Mouse (Mus musculus) neural tube, embryonic 15.5 days (tissue): ENCODE measurements at regions not wholly inside any gene's neighbourhood (a gene's known extent, or its start where the extent isn't known, plus 50 kb on each side); places are given as distances from the start of the nearest gene placed in this dataset.

Source experiments
- ATAC-seq: fragments of 200-750 bp; cut with Nextera tagmentation; 2 replicates; pipeline ENCODE4 v1.8.0; 2017; ENCODE audit warnings: mild to moderate bottlenecking, moderate TSS enrichment, moderate library complexity; ENCODE audit not compliant: low FRiP score
- H3K27ac ChIP-seq: fragments of 300-500 bp; sonication (generic); replicated peaks from 2 replicates; pipeline ENCODE4 v1.5.1; 2015; ENCODE audit warnings: mild to moderate bottlenecking, inconsistent platforms
- H3K27me3 ChIP-seq: fragments of 300-500 bp; sonication (generic); replicated peaks from 2 replicates; pipeline ENCODE4 v1.6.1; 2015; ENCODE audit warnings: inconsistent platforms
- H3K36me3 ChIP-seq: fragments of 300-500 bp; sonication (generic); 2 replicates; pipeline ENCODE4 v1.6.1; 2015; ENCODE audit warnings: inconsistent platforms
- H3K4me1 ChIP-seq: fragments of 300-500 bp; sonication (generic); 2 replicates; pipeline ENCODE4 v1.6.1; 2015; ENCODE audit warnings: inconsistent platforms
- H3K4me2 ChIP-seq: fragments of 300-500 bp; sonication (generic); 2 replicates; pipeline ENCODE4 v1.6.1; 2015; ENCODE audit warnings: inconsistent platforms, mild to moderate bottlenecking, moderate library complexity
- H3K4me3 ChIP-seq: fragments of 300-500 bp; sonication (generic); replicated peaks from 2 replicates; pipeline ENCODE4 v1.5.1; 2015; ENCODE audit warnings: mild to moderate bottlenecking, inconsistent platforms
- H3K9ac ChIP-seq: fragments of 300-500 bp; sonication (generic); replicated peaks from 2 replicates; pipeline ENCODE4 v1.6.1; 2015; ENCODE audit warnings: mild to moderate bottlenecking, inconsistent platforms
- H3K9me3 ChIP-seq: fragments of 300-500 bp; sonication (generic); replicated peaks from 2 replicates; pipeline ENCODE4 v1.6.1; 2016; ENCODE audit warnings: inconsistent platforms
- WGBS: fragments of 180-500 bp; shearing (Covaris S2); methylation state at CpG from one replicate; pipeline ENCODE4 v1.1.7; 2015; ENCODE audit warnings: mixed read lengths; 5-methylcytosine and 5-hydroxymethylcytosine counted together

DNA sequence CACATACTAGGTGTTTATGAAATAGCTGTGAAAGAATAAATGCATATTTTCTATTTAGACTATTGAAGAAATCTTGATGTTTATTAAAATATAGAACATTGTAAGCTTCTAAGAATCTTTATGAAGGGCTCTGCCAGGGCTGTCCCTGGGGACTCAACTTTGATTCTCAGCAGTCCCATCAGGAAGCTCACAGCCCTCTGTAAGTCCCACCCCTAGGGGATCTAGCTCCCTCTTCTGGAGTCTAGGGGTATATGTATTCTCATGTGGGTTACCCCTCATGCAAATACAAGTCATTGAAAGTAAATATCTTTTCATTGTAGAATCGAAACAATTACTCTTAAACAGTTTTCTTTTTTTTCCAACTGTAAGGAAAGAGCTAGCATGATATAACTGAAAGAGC lies 521.6 kb downstream of the Nfib start:
- no peak overlapping the region for H3K9ac ChIP-seq
- H3K27me3 ChIP-seq: no peaks in the 10 kb centered on the region
- no peak overlapping the region for H3K27ac ChIP-seq
- H3K4me2 ChIP-seq: no peak overlapping the region
- no peaks in the 10 kb centered on the region for H3K36me3 ChIP-seq
- WGBS: 95% methylated on average over 1 of the region's 1 CpGs
- H3K4me3 ChIP-seq: no peak overlapping the region
- no peak for ATAC-seq
- no peaks in the 10 kb centered on the region for H3K9me3 ChIP-seq
- H3K4me1 ChIP-seq: no peaks in the 10 kb centered on the region

DNA sequence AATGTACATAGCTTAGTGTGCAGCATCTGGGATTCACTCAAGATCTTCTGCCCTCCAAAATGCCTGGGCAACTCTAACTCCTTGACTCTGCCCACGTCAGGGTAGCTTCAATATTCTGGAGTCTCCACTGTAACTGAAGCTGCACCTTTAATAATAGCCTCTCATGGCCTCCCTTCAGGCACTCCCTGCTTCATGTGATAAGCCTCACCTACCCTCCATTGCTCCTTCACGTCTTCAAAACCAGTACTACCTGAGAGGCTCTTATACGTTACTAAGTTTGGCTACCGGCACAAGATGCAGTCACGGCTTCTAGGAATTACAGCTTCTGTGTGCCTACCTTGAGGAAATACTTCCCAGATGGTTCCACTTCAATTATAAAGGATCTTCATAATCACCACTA lies 527.4 kb downstream of the Nfib start:
- no peaks in the 10 kb centered on the region for H3K36me3 ChIP-seq
- H3K4me2 ChIP-seq: no peak overlapping the region
- no peak overlapping the region for H3K9ac ChIP-seq
- 89% methylated on average over 5 of the region's 5 CpGs for whole genome bisulfite sequencing
- H3K9me3 ChIP-seq: no peaks in the 10 kb centered on the region
- no peak overlapping the region for H3K4me3 ChIP-seq
- no peak overlapping the region for H3K27ac ChIP-seq
- no peaks in the 10 kb centered on the region for H3K27me3 ChIP-seq
- ATAC-seq: no peak
- H3K4me1 ChIP-seq: no peaks in the 10 kb centered on the region

GRCm38 (mm10) chr4:82176723-82177122 lies 528.8 kb downstream of the Nfib start:
- Histone ChIP-seq H3K27ac (no peak overlapping the region), H3K4me3 (no peak overlapping the region), H3K27me3 (no peaks in the 10 kb centered on the region), H3K4me2 (no peak overlapping the region), H3K36me3 (no peaks in the 10 kb centered on the region), H3K9me3 (no peaks in the 10 kb centered on the region), H3K9ac (no peak overlapping the region), H3K4me1 (no peaks in the 10 kb centered on the region)
- 92% methylated on average over 8 of the region's 8 CpGs for WGBS
- ATAC-seq: no peak

DNA sequence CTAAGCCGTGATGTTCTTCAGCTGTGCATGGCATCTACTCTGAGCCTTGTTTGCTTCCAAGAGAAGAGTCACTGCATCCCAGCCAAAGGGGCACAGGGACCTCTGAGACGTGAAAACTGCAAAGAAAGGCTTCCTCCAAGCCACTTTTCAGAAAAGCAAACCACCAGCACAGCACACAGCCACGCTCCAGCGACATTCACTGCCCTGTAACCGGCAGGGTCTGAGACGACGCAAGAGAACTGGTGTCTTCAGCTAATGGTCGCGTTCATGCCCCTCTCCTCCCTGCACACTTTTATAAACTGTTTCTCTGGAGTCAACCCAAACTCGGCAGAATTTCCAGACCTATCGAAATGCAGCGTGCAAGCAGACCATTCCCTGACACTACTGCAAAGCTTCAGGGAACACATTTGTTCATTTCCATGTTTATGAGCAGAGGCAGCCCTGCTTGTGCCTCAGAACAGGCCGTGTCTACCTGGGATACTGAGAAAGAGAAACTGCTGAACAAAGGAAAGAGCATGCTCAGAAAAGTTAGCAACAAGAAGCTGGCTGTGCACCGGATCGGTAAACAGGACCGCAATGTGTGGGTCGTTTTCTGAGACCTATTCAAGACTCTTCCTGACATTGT lies 532.0 kb downstream of the Nfib start:
- H3K9ac ChIP-seq: no peak overlapping the region
- H3K4me1 ChIP-seq: no peaks in the 10 kb centered on the region
- no peaks in the 10 kb centered on the region for H3K27me3 ChIP-seq
- no peak overlapping the region for H3K4me2 ChIP-seq
- no peak overlapping the region for H3K4me3 ChIP-seq
- no peaks in the 10 kb centered on the region for H3K9me3 ChIP-seq
- H3K27ac ChIP-seq: no peak overlapping the region
- H3K36me3 ChIP-seq: no peaks in the 10 kb centered on the region
- ATAC-seq: no peak
- WGBS: 80% methylated on average over 17 of the region's 17 CpGs

- WGBS: 57% methylated on average over 4 of the region's 4 CpGs
- no peaks in the 10 kb centered on the region for H3K4me1 ChIP-seq
- no peak overlapping the region for H3K9ac ChIP-seq
- H3K4me3 ChIP-seq: no peak overlapping the region
- H3K27ac ChIP-seq: no peak overlapping the region
- no peaks in the 10 kb centered on the region for H3K9me3 ChIP-seq
- ATAC-seq: no peak
- no peak overlapping the region for H3K4me2 ChIP-seq
- H3K27me3 ChIP-seq: no peaks in the 10 kb centered on the region
- no peaks in the 10 kb centered on the region for H3K36me3 ChIP-seq
Observed at GRCm38 (mm10) chr4:82170930-82171329, 534.6 kb downstream of the Nfib start.

GRCm38 (mm10) chr4:82168032-82168431 lies 537.5 kb downstream of the Nfib start:
- Histone ChIP-seq H3K36me3 (no peaks in the 10 kb centered on the region), H3K9me3 (no peaks in the 10 kb centered on the region), H3K4me1 (no peaks in the 10 kb centered on the region), H3K27me3 (no peaks in the 10 kb centered on the region), H3K4me3 (no peak overlapping the region), H3K27ac (no peak overlapping the region), H3K4me2 (no peak overlapping the region), H3K9ac (no peak overlapping the region)
- ATAC-seq: no peak
- WGBS: 82% methylated on average over 5 of the region's 5 CpGs

DNA sequence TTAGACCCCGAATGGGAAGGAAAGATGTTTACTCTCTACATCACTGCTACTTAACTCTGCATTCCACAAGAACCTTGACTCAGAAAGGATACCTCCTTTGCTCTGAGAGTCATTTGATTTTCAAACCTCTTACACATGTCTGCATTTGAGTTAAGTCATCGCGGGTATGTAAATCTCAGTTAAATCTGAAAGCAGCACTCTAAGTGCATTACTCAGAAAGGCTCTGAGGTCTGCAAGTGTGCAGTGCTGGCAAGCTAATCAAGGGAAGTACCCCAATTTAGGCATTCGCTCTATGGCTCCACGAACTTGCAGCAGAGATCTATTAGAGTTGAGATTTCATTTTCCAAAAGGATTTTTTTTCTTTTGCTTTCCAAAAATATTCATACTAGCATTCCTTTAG lies 538.2 kb downstream of the Nfib start:
- Histone ChIP-seq H3K4me3 (no peak overlapping the region), H3K27ac (no peak overlapping the region), H3K9ac (no peak overlapping the region), H3K36me3 (no peaks in the 10 kb centered on the region), H3K9me3 (no peaks in the 10 kb centered on the region), H3K4me2 (no peak overlapping the region), H3K4me1 (no peaks in the 10 kb centered on the region), H3K27me3 (no peaks in the 10 kb centered on the region)
- 71% methylated on average over 5 of the region's 5 CpGs for WGBS
- no peak for ATAC-seq

GRCm38 (mm10) chr4:82166826-82167225 lies 538.7 kb downstream of the Nfib start:
- H3K9me3 ChIP-seq: no peaks in the 10 kb centered on the region
- H3K36me3 ChIP-seq: no peaks in the 10 kb centered on the region
- no peaks in the 10 kb centered on the region for H3K4me1 ChIP-seq
- ATAC-seq: no peak
- no peak overlapping the region for H3K4me2 ChIP-seq
- H3K4me3 ChIP-seq: no peak overlapping the region
- WGBS: 91% methylated on average over 1 of the region's 1 CpGs
- no peaks in the 10 kb centered on the region for H3K27me3 ChIP-seq
- H3K27ac ChIP-seq: no peak overlapping the region
- H3K9ac ChIP-seq: no peak overlapping the region

- no peak overlapping the region for H3K4me2 ChIP-seq
- H3K9me3 ChIP-seq: no peaks in the 10 kb centered on the region
- 87% methylated on average over 6 of the region's 6 CpGs for WGBS
- H3K4me3 ChIP-seq: no peak overlapping the region
- no peaks in the 10 kb centered on the region for H3K27me3 ChIP-seq
- no peak overlapping the region for H3K27ac ChIP-seq
- no peaks in the 10 kb centered on the region for H3K36me3 ChIP-seq
- no peaks in the 10 kb centered on the region for H3K4me1 ChIP-seq
- ATAC-seq: no peak
- H3K9ac ChIP-seq: no peak overlapping the region
Observed at GRCm38 (mm10) chr4:82166087-82166486, 539.5 kb downstream of the Nfib start.

GRCm38 (mm10) chr4:82164058-82164457 lies 541.5 kb downstream of the Nfib start:
- Histone ChIP-seq H3K27me3 (no peaks in the 10 kb centered on the region), H3K4me1 (no peaks in the 10 kb centered on the region), H3K36me3 (no peaks in the 10 kb centered on the region), H3K4me2 (no peak overlapping the region), H3K9ac (no peak overlapping the region), H3K4me3 (no peak overlapping the region), H3K9me3 (no peaks in the 10 kb centered on the region), H3K27ac (no peak overlapping the region)
- 46% methylated on average over 1 of the region's 1 CpGs for WGBS
- no peak for ATAC-seq

DNA sequence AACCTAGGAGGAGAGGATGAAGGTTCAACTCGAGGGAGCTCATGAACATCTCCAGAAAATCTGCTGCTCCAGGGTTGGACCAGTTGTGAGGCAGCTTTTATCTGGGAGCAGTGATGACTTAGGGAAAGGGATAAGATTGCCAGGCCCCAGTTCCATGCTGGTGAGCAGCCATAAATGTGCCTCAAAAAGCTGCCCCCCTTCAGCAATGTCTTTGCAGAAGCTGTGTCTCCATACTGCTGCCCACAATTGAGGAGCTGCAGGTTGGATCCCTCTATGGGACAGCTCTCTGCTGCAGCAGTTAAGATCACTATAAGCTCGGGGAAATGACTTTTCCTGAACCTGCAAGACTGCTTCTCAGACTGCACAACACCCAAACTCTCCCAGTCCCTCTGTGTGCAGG lies 543.7 kb downstream of the Nfib start:
- no peak for ATAC-seq
- Histone ChIP-seq H3K9ac (no peak overlapping the region), H3K36me3 (no peaks in the 10 kb centered on the region), H3K4me2 (no peak overlapping the region), H3K4me1 (no peaks in the 10 kb centered on the region), H3K27me3 (no peaks in the 10 kb centered on the region), H3K9me3 (no peaks in the 10 kb centered on the region), H3K27ac (no peak overlapping the region), H3K4me3 (no peak overlapping the region)
- 70% methylated on average over 2 of the region's 2 CpGs for WGBS

- WGBS: 89% methylated on average over 2 of the region's 2 CpGs
- Histone ChIP-seq H3K4me2 (no peak overlapping the region), H3K4me3 (no peak overlapping the region), H3K9ac (no peak overlapping the region), H3K4me1 (no peaks in the 10 kb centered on the region), H3K27me3 (no peaks in the 10 kb centered on the region), H3K27ac (no peak overlapping the region), H3K36me3 (no peaks in the 10 kb centered on the region), H3K9me3 (no peaks in the 10 kb centered on the region)
- ATAC-seq: no peak
Observed at GRCm38 (mm10) chr4:82161232-82161631, 544.3 kb downstream of the Nfib start.

DNA sequence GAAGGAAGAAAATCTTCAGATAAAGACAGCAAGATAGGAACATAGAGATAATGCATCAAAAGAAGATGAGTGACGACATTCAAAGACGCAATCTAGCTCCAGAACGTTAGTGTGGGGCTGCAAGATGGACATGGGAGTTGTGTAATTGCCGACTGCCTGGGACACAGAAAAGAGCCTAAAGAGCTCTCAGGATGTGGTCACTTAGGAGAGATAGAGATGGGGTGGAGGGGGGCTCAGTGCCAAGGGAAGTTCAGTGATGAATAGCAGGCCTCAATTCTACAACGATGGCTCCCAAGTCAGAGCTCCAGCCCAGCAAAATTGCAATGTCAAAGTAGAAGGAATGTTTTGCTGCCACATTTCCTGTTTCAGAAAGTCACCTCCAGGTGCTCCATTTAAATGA lies 545.3 kb downstream of the Nfib start:
- Histone ChIP-seq H3K4me3 (no peak overlapping the region), H3K9ac (no peak overlapping the region), H3K36me3 (no peaks in the 10 kb centered on the region), H3K27ac (no peak overlapping the region), H3K4me1 (no peaks in the 10 kb centered on the region), H3K4me2 (no peak overlapping the region), H3K9me3 (no peaks in the 10 kb centered on the region), H3K27me3 (no peaks in the 10 kb centered on the region)
- 72% methylated on average over 5 of the region's 5 CpGs for WGBS
- ATAC-seq: no peak
